Mouse (Mus musculus): ENCODE measurements around the gene Nap1l4. TPM values are rescaled to one million over a fixed set of nuclear protein-coding genes. Genes with fewer than 3 reads are reported as not detected.

Nap1l4 gene
- polyA plus RNA-seq, 1 experiment from 2014 or later, result 74.9 TPM

- Histone ChIP-seq H3K27me3 (ENCODE audit: control insufficient read depth, insufficient read depth, low read depth, low read length) (no peaks in the 10 kb centered on the region; the same call in 1 of the 2 replicates), H3K36me3 (ENCODE audit: control insufficient read depth, insufficient read depth) (no peaks in the 10 kb centered on the region), H3K4me2 (ENCODE audit: low read depth, low read length) (no peak overlapping the region), H3K27ac (ENCODE audit: low read length) (no peak overlapping the region), H3K9me3 (replicated peaks; ENCODE audit: control insufficient read depth, low read length) (no peaks in the 10 kb centered on the region), H3K4me3 (ENCODE audit: low read depth, low read length) (no peak overlapping the region), H3K4me1 (ENCODE audit: control insufficient read depth, low read depth, low read length) (no peaks in the 10 kb centered on the region; the same call in 1 of the 2 replicates), H3K9ac (ENCODE audit: low read depth, low read length) (no peak overlapping the region)
- ATAC-seq (ENCODE audit: low read depth), result no peak
- WGBS (ENCODE audit: insufficient replicate concordance), result 18% methylated on average over 13 of the region's 13 CpGs
Observed at GRCm38 (mm10) chr7:143480498-143480897, 68.4 kb downstream of the Nap1l4 start.

- Histone ChIP-seq H3K9me3 (replicated peaks; ENCODE audit: control insufficient read depth, low read length) (no peaks in the 10 kb centered on the region), H3K27me3 (ENCODE audit: control insufficient read depth, insufficient read depth, low read depth, low read length) (no peaks in the 10 kb centered on the region; the same call in 1 of the 2 replicates), H3K4me2 (ENCODE audit: low read depth, low read length) (no peak overlapping the region), H3K4me3 (ENCODE audit: low read depth, low read length) (no peak overlapping the region), H3K9ac (ENCODE audit: low read depth, low read length) (no peak overlapping the region), H3K4me1 (ENCODE audit: control insufficient read depth, low read depth, low read length) (peaks cover 4% of the 10 kb centered on the region), H3K36me3 (ENCODE audit: control insufficient read depth, insufficient read depth) (no peaks in the 10 kb centered on the region), H3K27ac (ENCODE audit: low read length) (no peak overlapping the region)
- no peak for ATAC-seq (ENCODE audit: low read depth)
- 67% methylated on average over 5 of the region's 5 CpGs for WGBS (ENCODE audit: insufficient replicate concordance)
Observed at GRCm38 (mm10) chr7:143477800-143478199, 71.1 kb downstream of the Nap1l4 start.

GRCm38 (mm10) chr7:143476702-143477335, 72.1 kb downstream of the Nap1l4 start:
- H3K4me1 ChIP-seq (ENCODE audit: control insufficient read depth, low read depth, low read length), result peaks cover 4% of the 10 kb centered on the region
- H3K27ac ChIP-seq (ENCODE audit: low read length), result no peak overlapping the region
- no peaks in the 10 kb centered on the region; the same call in 1 of the 2 replicates for H3K27me3 ChIP-seq (ENCODE audit: control insufficient read depth, insufficient read depth, low read depth, low read length)
- H3K36me3 ChIP-seq (ENCODE audit: control insufficient read depth, insufficient read depth), result no peaks in the 10 kb centered on the region
- no peak overlapping the region for H3K9ac ChIP-seq (ENCODE audit: low read depth, low read length)
- no peak for ATAC-seq (ENCODE audit: low read depth)
- no peak overlapping the region for H3K4me2 ChIP-seq (ENCODE audit: low read depth, low read length)
- no peaks in the 10 kb centered on the region for H3K9me3 ChIP-seq (replicated peaks; ENCODE audit: control insufficient read depth, low read length)
- WGBS (ENCODE audit: insufficient replicate concordance), result 57% methylated on average over 3 of the region's 3 CpGs
- H3K4me3 ChIP-seq (ENCODE audit: low read depth, low read length), result no peak overlapping the region

GRCm38 (mm10) chr7:143475876-143476275, 73.0 kb downstream of the Nap1l4 start:
- H3K9ac ChIP-seq (ENCODE audit: low read depth, low read length), result no peak overlapping the region
- ATAC-seq (ENCODE audit: low read depth), result peak; percentile 71
- H3K9me3 ChIP-seq (replicated peaks; ENCODE audit: control insufficient read depth, low read length), result no peaks in the 10 kb centered on the region
- no peak overlapping the region for H3K27ac ChIP-seq (ENCODE audit: low read length)
- no peaks in the 10 kb centered on the region for H3K36me3 ChIP-seq (ENCODE audit: control insufficient read depth, insufficient read depth)
- peaks cover 4% of the 10 kb centered on the region for H3K4me1 ChIP-seq (ENCODE audit: control insufficient read depth, low read depth, low read length)
- no peaks in the 10 kb centered on the region for H3K27me3 ChIP-seq (ENCODE audit: control insufficient read depth, insufficient read depth, low read depth, low read length)
- H3K4me2 ChIP-seq (ENCODE audit: low read depth, low read length), result no peak overlapping the region
- no peak overlapping the region for H3K4me3 ChIP-seq (ENCODE audit: low read depth, low read length)
- 41% methylated on average over 11 of the region's 11 CpGs for WGBS (ENCODE audit: insufficient replicate concordance)

GRCm38 (mm10) chr7:143474811-143475210, 74.1 kb downstream of the Nap1l4 start:
- H3K4me3 ChIP-seq (ENCODE audit: low read depth, low read length), result no peak overlapping the region
- no peak overlapping the region for H3K4me2 ChIP-seq (ENCODE audit: low read depth, low read length)
- peaks cover 4% of the 10 kb centered on the region for H3K4me1 ChIP-seq (ENCODE audit: control insufficient read depth, low read depth, low read length)
- H3K9me3 ChIP-seq (replicated peaks; ENCODE audit: control insufficient read depth, low read length), result no peaks in the 10 kb centered on the region
- no peaks in the 10 kb centered on the region for H3K27me3 ChIP-seq (ENCODE audit: control insufficient read depth, insufficient read depth, low read depth, low read length)
- WGBS (ENCODE audit: insufficient replicate concordance), result 25% methylated on average over 10 of the region's 10 CpGs
- H3K9ac ChIP-seq (ENCODE audit: low read depth, low read length), result no peak overlapping the region
- peak; percentile 53 for ATAC-seq (ENCODE audit: low read depth)
- no peaks in the 10 kb centered on the region for H3K36me3 ChIP-seq (ENCODE audit: control insufficient read depth, insufficient read depth)
- H3K27ac ChIP-seq (ENCODE audit: low read length), result no peak overlapping the region

- Histone ChIP-seq H3K4me1 (ENCODE audit: control insufficient read depth, low read depth, low read length) (peaks cover 4% of the 10 kb centered on the region), H3K9me3 (replicated peaks; ENCODE audit: control insufficient read depth, low read length) (no peaks in the 10 kb centered on the region), H3K27me3 (ENCODE audit: control insufficient read depth, insufficient read depth, low read depth, low read length) (no peaks in the 10 kb centered on the region), H3K27ac (ENCODE audit: low read length) (no peak within 1 kb of the TSS), H3K4me3 (ENCODE audit: low read depth, low read length) (peak within 1 kb of the TSS; percentile 28), H3K9ac (ENCODE audit: low read depth, low read length) (no peak within 1 kb of the TSS), H3K4me2 (ENCODE audit: low read depth, low read length) (peak within 1 kb of the TSS; percentile 31; the same call in 1 of the 2 replicates), H3K36me3 (ENCODE audit: control insufficient read depth, insufficient read depth) (no peaks in the 10 kb centered on the region)
- ATAC-seq (ENCODE audit: low read depth), result 0 out of 2 replicates have a peak, but pooled peaks have one; percentile 10
- WGBS (ENCODE audit: insufficient replicate concordance), result 9% methylated on average over 4 of the region's 4 CpGs
Observed at GRCm38 (mm10) chr7:143473347-143474101, 75.4 kb downstream of the Nap1l4 start, which contains the start of gene Slc22a18. Gene Slc22a18 (plus strand): TSS chr7:143473736.

GRCm38 (mm10) chr7:143469946-143470345, 79.0 kb downstream of the Nap1l4 start:
- no peak for ATAC-seq (ENCODE audit: low read depth)
- no peaks in the 10 kb centered on the region for H3K36me3 ChIP-seq (ENCODE audit: control insufficient read depth, insufficient read depth)

GRCm38 (mm10) chr7:143467714-143468113, 81.2 kb downstream of the Nap1l4 start:
- Histone ChIP-seq H3K36me3 (ENCODE audit: control insufficient read depth, insufficient read depth) (no peaks in the 10 kb centered on the region), H3K9me3 (replicated peaks; ENCODE audit: control insufficient read depth, low read length) (no peaks in the 10 kb centered on the region), H3K9ac (ENCODE audit: low read depth, low read length) (no peak overlapping the region), H3K27ac (ENCODE audit: low read length) (no peak overlapping the region), H3K27me3 (ENCODE audit: control insufficient read depth, insufficient read depth, low read depth, low read length) (peaks cover 17% of the 10 kb centered on the region; the same call in 1 of the 2 replicates), H3K4me2 (ENCODE audit: low read depth, low read length) (no peak overlapping the region), H3K4me1 (ENCODE audit: control insufficient read depth, low read depth, low read length) (peaks cover 12% of the 10 kb centered on the region), H3K4me3 (ENCODE audit: low read depth, low read length) (no peak overlapping the region)
- 27% methylated on average over 6 of the region's 6 CpGs for WGBS (ENCODE audit: insufficient replicate concordance)
- no peak for ATAC-seq (ENCODE audit: low read depth)

More at GRCm38 (mm10) chr7:143469946-143470345, 79.0 kb downstream of the Nap1l4 start:
- H3K9me3 ChIP-seq (replicated peaks; ENCODE audit: control insufficient read depth, low read length), result no peaks in the 10 kb centered on the region
- H3K27ac ChIP-seq (ENCODE audit: low read length), result no peak overlapping the region
- H3K4me1 ChIP-seq (ENCODE audit: control insufficient read depth, low read depth, low read length), result peaks cover 6% of the 10 kb centered on the region
- H3K27me3 ChIP-seq (ENCODE audit: control insufficient read depth, insufficient read depth, low read depth, low read length), result peaks cover 11% of the 10 kb centered on the region; the same call in 1 of the 2 replicates
- H3K4me3 ChIP-seq (ENCODE audit: low read depth, low read length), result no peak overlapping the region
- 14% methylated on average over 8 of the region's 8 CpGs for WGBS (ENCODE audit: insufficient replicate concordance)
- no peak overlapping the region for H3K4me2 ChIP-seq (ENCODE audit: low read depth, low read length)
- no peak overlapping the region for H3K9ac ChIP-seq (ENCODE audit: low read depth, low read length)
